Mouse (Mus musculus): ENCODE measurements at regions not wholly inside any gene's neighbourhood (a gene's known extent, or its start where the extent isn't known, plus 50 kb on each side); places are given as distances from the start of the nearest gene placed in this dataset.

DNA sequence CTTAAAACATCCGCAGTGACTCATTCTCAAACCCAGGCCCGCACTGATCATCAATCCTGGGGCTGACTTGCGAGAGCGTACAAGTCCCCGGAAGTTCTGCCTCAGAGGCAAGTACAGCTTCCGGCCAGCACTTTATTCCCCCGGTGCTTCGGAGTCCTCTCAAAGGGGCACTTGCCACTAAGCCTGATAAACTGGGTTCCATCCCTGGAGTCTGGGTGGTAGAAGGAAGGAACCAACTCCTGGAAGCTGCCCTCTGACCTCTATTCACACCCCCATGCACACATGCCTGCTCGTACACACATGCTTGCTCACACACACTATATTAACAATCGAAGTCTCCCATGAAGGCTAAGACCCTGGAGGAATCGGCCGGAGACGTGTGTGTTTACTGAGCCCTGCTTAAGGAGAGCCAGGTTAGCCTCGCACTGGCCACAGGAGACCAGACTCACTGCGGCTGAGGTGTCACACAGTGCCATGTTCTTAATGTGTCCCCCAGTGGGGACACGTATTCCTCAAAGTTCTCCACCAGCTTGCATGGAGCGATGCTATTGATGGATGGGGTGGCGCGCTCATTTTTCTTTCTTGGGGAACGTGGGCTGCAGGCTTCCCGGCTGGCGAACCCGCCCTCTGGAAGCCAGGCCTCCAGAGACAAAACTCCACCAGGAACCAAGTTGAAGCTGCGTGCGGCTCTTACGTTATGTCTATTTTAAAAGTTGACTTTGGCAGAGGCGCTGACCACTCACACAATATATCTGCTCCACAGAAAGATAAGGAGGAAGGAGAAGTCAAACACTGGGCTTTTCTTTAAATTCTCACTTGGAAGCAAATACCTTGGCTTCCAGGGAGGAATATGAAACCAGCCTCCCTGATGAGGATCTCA is 142.2 kb downstream of the Setd4 start:
- TF ChIP-seq EP300 (IDR thresholded peaks at IDR 0.05; ENCODE audit: insufficient read depth, low read depth, low read length), result no peak
- TF ChIP-seq POLR2A (IDR thresholded peaks at IDR 0.05; ENCODE audit: insufficient read depth, low read length), result no peak
- TF ChIP-seq CTCF (IDR thresholded peaks at IDR 0.05; ENCODE audit: low read depth, low read length), result no peak
